Mouse (Mus musculus) MEL (cell line): Measurements from ENCODE around the gene Fat3. TPM values are rescaled to one million over a fixed set of nuclear protein-coding genes. Genes with fewer than 3 reads are reported as not detected.

Experiments
- DNase-seq: peaks from one replicate; pipeline ENCODE4 v3.0.0; 2011; ENCODE audit warnings: low read depth, low spot score
- H3K27ac ChIP-seq: 2 replicates; pipeline ENCODE4 v1.5.1; 2012; ENCODE audit warnings: low read depth, mild to moderate bottlenecking, control low read depth, low read length, moderate library complexity; ENCODE audit not compliant: control insufficient read depth
- H3K27me3 ChIP-seq, 2 experiments: fragments of 150-350 bp in 1 of 2; sonication (generic) in 1 of 2; 2 replicates each; pipeline ENCODE4 v1.6.1; 2012; ENCODE audit warnings: low read length in 2 of 2, mild to moderate bottlenecking in 2 of 2, improper control_type of control experiment in 1 of 2, moderate library complexity in 1 of 2; ENCODE audit not compliant: insufficient read depth in 2 of 2, control insufficient read depth in 1 of 2
- H3K36me3 ChIP-seq, 2 experiments: 2 replicates each; pipeline ENCODE4 v1.6.1; 2012 to 2014; ENCODE audit warnings: low read length in 2 of 2, improper control_type of control experiment in 1 of 2, inconsistent platforms in 1 of 2, mild to moderate bottlenecking in 1 of 2; ENCODE audit not compliant: insufficient read depth in 2 of 2, control insufficient read depth in 1 of 2
- H3K4me1 ChIP-seq, 2 experiments: fragments of 150-350 bp in 1 of 2; sonication (generic) in 1 of 2; 2 replicates each; pipeline ENCODE4 v1.6.1; 2012; ENCODE audit warnings: low read length in 2 of 2, improper control_type of control experiment in 1 of 2, mild to moderate bottlenecking in 1 of 2; ENCODE audit not compliant: insufficient read depth in 2 of 2, control insufficient read depth in 1 of 2
- H3K4me3 ChIP-seq, 2 experiments: fragments of 150-350 bp in 1 of 2; sonication (generic) in 1 of 2; 2 replicates each; pipeline ENCODE4 v1.5.1; 2012; ENCODE audit warnings: low read depth in 2 of 2, low read length in 2 of 2, mild to moderate bottlenecking in 2 of 2, moderate library complexity in 2 of 2, control low read depth in 1 of 2, improper control_type of control experiment in 1 of 2; ENCODE audit not compliant: control insufficient read depth in 1 of 2, insufficient read depth in 1 of 2
- H3K79me2 ChIP-seq: 2 replicates; pipeline ENCODE4 v1.6.1; 2012; ENCODE audit warnings: mild to moderate bottlenecking, low read length, moderate library complexity; ENCODE audit not compliant: control insufficient read depth, poor library complexity, insufficient read depth
- H3K9ac ChIP-seq: 2 replicates; pipeline ENCODE4 v1.6.1; 2012; ENCODE audit warnings: low read depth, mild to moderate bottlenecking, control low read depth, low read length, moderate library complexity; ENCODE audit not compliant: control insufficient read depth, poor library complexity, severe bottlenecking
- H3K9me3 ChIP-seq: fragments of 150-350 bp; sonication (generic); replicated peaks from 2 replicates; pipeline ENCODE4 v1.6.1; 2012; ENCODE audit warnings: mild to moderate bottlenecking, low read length, improper control_type of control experiment, moderate library complexity; ENCODE audit not compliant: insufficient read depth
- CHD1 ChIP-seq: IDR thresholded peaks from 2 replicates; pipeline ENCODE4 v1.6.1; 2012; ENCODE audit warnings: low read depth, mild to moderate bottlenecking, inconsistent platforms, low read length, improper control_type of control experiment
- E2F4 ChIP-seq: IDR thresholded peaks from 2 replicates; pipeline ENCODE4 v1.6.1; 2011; ENCODE audit warnings: low read depth, low read length, improper control_type of control experiment, borderline replicate concordance
- EP300 ChIP-seq, 2 experiments: IDR thresholded peaks; 2 replicates each; pipeline ENCODE4 v1.6.1; 2011; ENCODE audit warnings: improper control_type of control experiment in 2 of 2, low read length in 2 of 2, low read depth in 1 of 2, mild to moderate bottlenecking in 1 of 2
- ETS1 ChIP-seq: IDR thresholded peaks from 2 replicates; pipeline ENCODE4 v1.6.1; 2012; ENCODE audit warnings: low read depth, mild to moderate bottlenecking, inconsistent platforms, low read length, improper control_type of control experiment, moderate library complexity
- HCFC1 ChIP-seq: IDR thresholded peaks from 2 replicates; pipeline ENCODE4 v1.6.1; 2012; ENCODE audit warnings: low read depth, mild to moderate bottlenecking, inconsistent platforms, low read length, improper control_type of control experiment, moderate library complexity
- KAT2A ChIP-seq: conservative IDR thresholded peaks from 2 replicates; pipeline ENCODE4 v1.6.1; 2012; ENCODE audit warnings: low read depth, low read length, improper control_type of control experiment, inconsistent platforms
- MAFK ChIP-seq: IDR thresholded peaks from 2 replicates; pipeline ENCODE4 v1.6.1; 2011; ENCODE audit warnings: low read depth, mild to moderate bottlenecking, low read length, improper control_type of control experiment, borderline replicate concordance
- MAX ChIP-seq: IDR thresholded peaks from 2 replicates; pipeline ENCODE4 v1.6.1; 2011; ENCODE audit warnings: low read length, improper control_type of control experiment
- MAZ ChIP-seq: IDR thresholded peaks from 2 replicates; pipeline ENCODE4 v1.6.1; 2012; ENCODE audit warnings: low read depth, mild to moderate bottlenecking, inconsistent platforms, low read length, improper control_type of control experiment
- MEF2A ChIP-seq: IDR thresholded peaks from 2 replicates; pipeline ENCODE4 v1.6.1; 2014; ENCODE audit warnings: low read depth, mild to moderate bottlenecking, inconsistent platforms, low read length, improper control_type of control experiment; ENCODE audit not compliant: poor library complexity, insufficient replicate concordance, severe bottlenecking; ENCODE audit errors: extremely low read depth
- MXI1 ChIP-seq: IDR thresholded peaks from 2 replicates; pipeline ENCODE4 v1.6.1; 2011; ENCODE audit warnings: mild to moderate bottlenecking, low read depth, low read length, improper control_type of control experiment
- MYB ChIP-seq: IDR thresholded peaks from 2 replicates; pipeline ENCODE4 v1.6.1; 2011; ENCODE audit warnings: mild to moderate bottlenecking, low read depth, low read length, improper control_type of control experiment
- NELFE ChIP-seq: IDR thresholded peaks from 2 replicates; pipeline ENCODE4 v1.6.1; 2011; ENCODE audit warnings: low read depth, low read length, improper control_type of control experiment
- NRF1 ChIP-seq: IDR thresholded peaks from 2 replicates; pipeline ENCODE4 v1.6.1; 2014; ENCODE audit warnings: low read depth, mild to moderate bottlenecking, inconsistent platforms, low read length, improper control_type of control experiment, moderate library complexity; ENCODE audit not compliant: poor library complexity, insufficient read depth, severe bottlenecking
- POLR2AphosphoS2 ChIP-seq: IDR thresholded peaks from 2 replicates; pipeline ENCODE4 v1.6.1; 2011; ENCODE audit warnings: low read length, improper control_type of control experiment
- RAD21 ChIP-seq: IDR thresholded peaks from 2 replicates; pipeline ENCODE4 v1.6.1; 2011; ENCODE audit warnings: mild to moderate bottlenecking, low read depth, low read length, improper control_type of control experiment
- TAL1 ChIP-seq: IDR thresholded peaks from 2 replicates; pipeline ENCODE4 v1.6.1; 2012; ENCODE audit warnings: mild to moderate bottlenecking, inconsistent platforms, low read length, moderate library complexity, mixed read lengths
- TCF12 ChIP-seq: IDR thresholded peaks from 2 replicates; pipeline ENCODE4 v1.6.1; 2014; ENCODE audit warnings: low read depth, mild to moderate bottlenecking, inconsistent platforms, low read length, improper control_type of control experiment, moderate library complexity
- UBTF ChIP-seq: IDR thresholded peaks from 2 replicates; pipeline ENCODE4 v1.6.1; 2012; ENCODE audit warnings: low read depth, mild to moderate bottlenecking, inconsistent platforms, low read length, improper control_type of control experiment, moderate library complexity, borderline replicate concordance; ENCODE audit not compliant: insufficient read depth
- USF1 ChIP-seq: IDR thresholded peaks from 2 replicates; pipeline ENCODE4 v1.6.1; 2014; ENCODE audit warnings: low read depth, mild to moderate bottlenecking, inconsistent platforms, low read length, improper control_type of control experiment, moderate library complexity
- ZMIZ1 ChIP-seq: IDR thresholded peaks from 2 replicates; pipeline ENCODE4 v1.6.1; 2012; ENCODE audit warnings: low read depth, mild to moderate bottlenecking, inconsistent platforms, low read length, improper control_type of control experiment, moderate library complexity
- polyA plus RNA-seq, 2 experiments: library from polyadenylated mRNA; stranded (reverse) in 1 of 2; unstranded in 1 of 2; fragments of >175 nt in 1 of 2; fragments of >200 nt in 1 of 2; gene quantifications; 2 replicates each; pipeline versions ENCODE4 v1.2.1 to v1.2.4; 2012; ENCODE audit warnings: low replicate concordance in 2 of 2, low read depth in 1 of 2; ENCODE audit not compliant: insufficient read length in 2 of 2, insufficient read depth in 1 of 2, missing spikeins in 1 of 2
- total RNA-seq: library from RNA; depleted of rRNA; stranded (reverse); fragments of 300-350 nt; gene quantifications from 2 replicates; pipeline ENCODE4 v1.2.3, GENCODE M21; 2012

Gene Fat3
- total and polyA plus RNA-seq, 3 experiments, result 1.5 to 1.8 TPM; not detected in 1

DNA sequence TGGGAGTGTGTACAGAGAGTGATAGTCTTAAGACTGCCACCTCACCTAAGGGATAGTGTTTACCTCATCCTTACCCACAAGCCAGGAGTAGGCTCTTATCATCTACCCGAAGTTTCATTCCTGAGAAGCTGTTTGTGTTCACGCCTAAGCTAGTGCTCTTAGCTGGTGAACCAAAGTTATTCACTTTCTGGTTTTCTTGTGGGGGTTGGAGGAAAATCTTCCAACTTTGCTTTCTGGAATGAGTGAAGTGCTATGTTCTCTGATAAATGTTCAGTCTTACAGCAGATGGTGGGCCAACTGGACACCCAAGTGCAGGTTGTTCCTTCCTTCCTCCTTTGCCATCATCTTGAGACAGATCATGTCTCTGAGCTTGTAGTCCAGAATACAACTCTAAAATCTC, 402.5 kb downstream of the Fat3 start:
- no peaks in the 10 kb centered on the region for H3K79me2 ChIP-seq
- no peak overlapping the region for H3K27ac ChIP-seq
- H3K9ac ChIP-seq, result no peak overlapping the region
- no peak overlapping the region for H3K4me3 ChIP-seq
- no peaks in the 10 kb centered on the region for H3K36me3 ChIP-seq
- TF ChIP-seq MAFK, result no peak
- TF ChIP-seq TCF12, result no peak
- TF ChIP-seq USF1, result no peak
- no peak for TF ChIP-seq NRF1
- TF ChIP-seq MEF2A, result no peak
- TF ChIP-seq HCFC1, result no peak
- no peak for TF ChIP-seq MXI1
- TF ChIP-seq POLR2AphosphoS2, result no peak
- TF ChIP-seq E2F4, result no peak
- no peak for TF ChIP-seq MAX
- no peak for TF ChIP-seq TAL1
- TF ChIP-seq NELFE, result no peak
- TF ChIP-seq CHD1, result no peak
- no peak for TF ChIP-seq ETS1
- TF ChIP-seq EP300 (IDR thresholded peaks at IDR 0.05; ENCODE audit: low read depth in 1 of 2, low read length in 2 of 2), result no peak
- TF ChIP-seq RAD21, result no peak
- no peaks in the 10 kb centered on the region for H3K9me3 ChIP-seq
- DNase-seq, result no peak
- H3K4me1 ChIP-seq, result no peaks in the 10 kb centered on the region
- no peaks in the 10 kb centered on the region for H3K27me3 ChIP-seq

DNA sequence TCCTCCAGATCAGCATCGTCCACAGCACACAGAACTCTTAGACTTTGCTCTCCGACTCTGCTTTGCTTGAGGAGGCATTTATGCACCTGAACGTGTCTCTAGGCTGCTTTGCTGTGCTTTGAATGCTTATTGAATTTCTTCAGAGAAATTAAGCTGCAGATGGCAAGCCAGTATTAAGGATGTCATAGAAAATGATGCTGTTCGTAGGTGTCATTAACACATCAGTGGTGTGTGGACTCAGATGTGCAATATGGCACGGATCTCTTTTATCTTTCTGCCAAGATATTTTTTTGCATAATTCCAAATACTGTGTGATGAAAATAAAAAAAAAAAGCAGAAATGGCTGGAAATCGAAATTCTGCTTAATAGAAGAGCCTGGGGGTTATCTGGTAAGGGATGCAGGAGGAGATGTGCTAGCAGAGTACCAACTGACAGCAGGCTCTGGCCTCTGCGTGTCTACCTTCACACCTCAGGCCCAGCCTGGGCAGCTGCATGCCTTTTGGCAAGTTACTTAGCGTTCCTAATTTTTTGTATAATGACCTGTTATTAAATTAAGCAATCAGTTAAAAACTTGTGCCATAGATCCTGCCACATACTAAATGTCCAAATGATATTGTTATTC, 407.9 kb downstream of the Fat3 start:
- Histone ChIP-seq H3K4me1 (no peaks in the 10 kb centered on the region), H3K9me3 (no peaks in the 10 kb centered on the region), H3K4me3 (no peak overlapping the region), H3K9ac (no peak overlapping the region), H3K36me3 (no peaks in the 10 kb centered on the region), H3K27ac (no peak overlapping the region), H3K27me3 (no peaks in the 10 kb centered on the region), H3K79me2 (no peaks in the 10 kb centered on the region)
- no peak for DNase-seq
- no peak for TF ChIP-seq MEF2A
- no peak for TF ChIP-seq KAT2A
- TF ChIP-seq ZMIZ1, result no peak
- TF ChIP-seq UBTF, result no peak
- no peak for TF ChIP-seq CHD1
- TF ChIP-seq NELFE, result no peak
- no peak for TF ChIP-seq POLR2AphosphoS2
- TF ChIP-seq MAFK, result no peak
- TF ChIP-seq MYB, result no peak
- no peak for TF ChIP-seq MAZ
